Mouse (Mus musculus) urinary bladder, postnatal 10 days (tissue): Measurements from ENCODE around the gene Gm49396.

Experiments
- DNase-seq: peaks from one replicate; pipeline ENCODE4 v3.0.0; 2022; ENCODE audit warnings: low spot score

The Gm49396 gene

GRCm38 (mm10) chr7:30613529-30614112 is 50.5 kb downstream of the Gm49396 start:
- no peak for DNase-seq

DNA sequence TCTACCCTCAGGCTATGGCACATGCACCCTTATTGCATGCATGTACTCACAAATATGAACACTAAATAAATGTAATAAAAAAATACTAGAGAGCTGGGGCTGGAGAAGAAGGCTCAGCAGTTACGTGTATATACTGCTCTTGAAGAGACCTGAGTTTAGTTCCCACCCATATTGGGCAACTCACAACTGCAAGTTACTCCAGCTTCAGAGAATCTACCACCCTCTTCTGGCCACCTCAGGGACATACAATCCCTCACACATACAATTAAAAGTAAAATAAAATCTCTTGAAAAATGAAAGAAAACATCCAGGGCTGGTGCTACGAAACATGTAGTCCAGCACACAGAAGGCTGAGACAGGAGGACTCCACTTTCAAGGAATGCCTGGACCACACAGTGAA is 51.3 kb downstream of the Gm49396 start:
- no peak for DNase-seq

- no peak for DNase-seq
Measured at GRCm38 (mm10) chr7:30615049-30615760, 52.1 kb downstream of the Gm49396 start.
